Mouse (Mus musculus) layer of hippocampus, adult 18-20 months (tissue): ENCODE measurements around the gene Olfr1186. TPM values are rescaled to one million over a fixed set of nuclear protein-coding genes. Genes with fewer than 3 reads are reported as not detected.
"Not testable (repeated sequence)": the region's sequence is repeated elsewhere in the genome, so short reads cannot be mapped to it uniquely, and the experiment has no call there.

ENCODE experiments used
- DNase-seq, 2 experiments: peaks; one replicate each; pipeline ENCODE4 v3.0.0; 2022; ENCODE audit warnings: low spot score in 2 of 2
- long read RNA-seq: library from polyadenylated mRNA; stranded (forward); transcript quantifications from one replicate; pipeline ENCODE4 v2.0.0, GENCODE M21; 2021
- total RNA-seq, 2 experiments: library from RNA; stranded (reverse); gene quantifications; 2 replicates each; pipeline ENCODE4 v1.2.3; 2021

Olfr1186 gene
- not detected for total RNA-seq
- long read RNA-seq = 0 reads

DNA sequence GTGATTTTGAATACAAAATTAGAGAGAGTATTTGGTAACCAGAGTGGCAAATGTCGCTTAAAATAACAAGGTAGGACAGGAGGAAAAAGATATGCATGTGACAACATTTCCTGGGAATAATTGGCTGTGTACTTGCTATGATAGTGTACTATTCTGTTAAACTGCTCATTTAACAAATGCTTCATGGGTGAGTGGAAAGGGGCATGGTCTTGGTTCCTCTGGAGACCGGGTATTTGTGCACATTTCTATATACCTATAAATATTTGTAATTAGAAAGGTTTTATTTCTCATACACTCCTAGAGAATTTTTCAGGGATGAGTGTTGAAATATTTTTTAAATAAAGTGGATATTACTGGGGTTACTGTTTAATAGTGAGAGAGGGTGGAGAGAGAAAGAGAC, at the start of gene Olfr1186:
Gene Olfr1186 (plus strand): TSS at position 301 of the 400 bp plus-strand sequence.
- DNase-seq = no peak

DNA sequence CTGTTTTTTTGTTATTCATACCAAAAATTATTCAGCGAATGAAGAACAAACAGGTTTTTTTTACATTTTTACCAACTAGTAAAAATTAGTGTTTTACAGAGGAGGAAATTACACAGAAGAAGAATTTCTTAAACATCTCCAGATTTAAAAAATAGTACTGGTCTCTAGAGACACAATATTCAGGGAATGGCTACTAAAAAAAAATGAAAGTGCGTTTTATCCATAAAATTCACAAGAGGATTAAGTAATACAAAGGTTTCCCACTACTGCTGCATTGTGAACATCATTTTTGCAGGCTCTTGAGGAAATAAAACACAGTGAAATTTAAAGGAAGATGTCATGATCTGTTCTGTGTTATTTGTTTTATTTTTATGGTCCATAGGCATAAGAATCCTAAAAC, 35.1 kb upstream of the Olfr1186 start, which contains the start of gene Olfr1184:
Gene Olfr1184 (plus strand): TSS at position 301 of the 400 bp plus-strand sequence.
- no peak for DNase-seq

DNA sequence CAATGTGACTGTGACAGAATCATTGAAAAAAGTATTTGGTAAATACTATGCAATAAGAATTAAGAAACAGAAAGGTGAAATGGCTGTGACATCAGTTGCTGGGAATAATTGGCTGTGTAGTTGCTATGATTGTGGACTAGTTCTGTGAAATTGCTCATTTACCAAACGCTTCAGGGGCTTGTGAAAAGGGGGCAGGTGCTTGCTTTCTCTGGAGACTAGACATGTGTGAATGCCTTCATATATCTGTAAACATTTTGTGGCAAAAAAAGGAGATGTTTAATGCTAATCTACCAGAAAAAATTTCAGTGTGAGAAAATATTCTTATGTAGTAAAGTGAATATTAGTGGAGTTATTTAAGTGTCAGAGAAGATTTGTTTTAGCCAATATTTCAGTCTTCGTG, 25.3 kb upstream of the Olfr1186 start, which contains the start of gene Olfr1185-ps1:
Gene Olfr1185-ps1 (plus strand): TSS at position 301 of the 400 bp plus-strand sequence.
- no peak for DNase-seq

DNA sequence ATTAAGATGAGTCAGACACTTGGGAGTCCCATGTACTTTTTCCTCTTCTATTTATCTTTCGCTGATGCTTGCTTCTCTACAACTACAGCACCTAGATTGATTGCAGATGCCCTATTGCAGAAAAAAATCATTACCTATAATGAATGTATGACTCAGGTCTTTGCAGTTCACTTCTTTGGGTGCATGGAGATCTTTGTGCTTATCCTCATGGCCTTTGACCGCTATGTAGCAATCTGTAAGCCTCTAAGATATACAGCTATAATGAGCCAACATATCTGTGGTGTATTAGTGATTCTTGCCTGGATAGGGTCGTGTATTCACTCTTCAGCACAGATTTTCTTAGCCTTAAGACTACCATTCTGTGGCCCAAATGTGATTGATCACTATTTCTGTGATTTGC, 7.4 kb downstream of the Olfr1186 start:
- DNase-seq = no peak

DNA sequence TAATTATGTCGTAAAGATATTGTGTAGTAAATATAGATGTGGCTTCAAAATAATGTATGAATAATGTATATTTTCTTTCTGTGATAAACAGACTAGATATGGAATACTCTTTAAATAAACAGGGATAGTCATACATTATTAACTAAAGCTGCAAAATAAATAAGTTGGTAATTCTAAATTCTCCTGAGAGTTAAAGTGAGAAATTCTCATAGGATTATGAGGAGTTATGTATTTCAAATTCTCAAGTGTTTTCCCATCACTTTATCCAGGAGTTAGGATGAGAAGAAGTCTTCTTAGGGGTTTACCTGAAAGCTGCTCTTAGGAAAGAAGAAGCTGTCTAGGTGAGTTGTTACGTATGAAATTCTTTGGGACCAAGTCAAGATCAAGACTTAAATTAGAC, 38.3 kb downstream of the Olfr1186 start, which contains the start of gene Olfr1188:
Gene Olfr1188 (plus strand): TSS at position 301 of the 400 bp plus-strand sequence.
- no peak for DNase-seq

DNA sequence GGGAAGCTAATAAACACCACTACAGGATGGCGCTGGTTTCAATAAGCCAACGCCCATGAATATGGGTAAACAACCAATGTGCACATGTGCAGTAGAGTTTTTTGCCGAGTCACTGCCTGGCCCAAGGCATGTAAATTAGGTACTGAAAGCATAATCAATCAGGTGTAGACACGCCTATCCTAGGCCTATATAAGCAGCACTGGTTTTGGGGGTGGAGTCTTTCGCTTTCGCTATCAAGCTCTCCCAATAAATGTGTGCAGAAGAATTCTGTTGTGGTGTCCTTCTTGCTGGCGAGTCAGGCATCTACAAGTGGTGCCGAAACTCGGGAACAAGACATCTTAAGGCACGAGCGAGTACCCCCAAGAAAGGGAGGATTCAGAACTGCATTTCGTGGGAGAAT, 54.3 kb downstream of the Olfr1186 start:
- DNase-seq = not testable (repeated sequence)

Other genes with a start within 250 kb of the Olfr1186 start
- not detected for gene Olfr1173, start 238.7 kb upstream of the Olfr1186 start, total RNA-seq
- gene Olfr1174-ps, start 203.4 kb upstream of the Olfr1186 start, total RNA-seq = not detected
- not detected for gene Olfr1175-ps, start 191.3 kb upstream of the Olfr1186 start, total RNA-seq
- gene Olfr1176, start 181.8 kb upstream of the Olfr1186 start, total RNA-seq = not detected
- not detected for gene Olfr1177-ps, start 172.1 kb upstream of the Olfr1186 start, total RNA-seq
- not detected for gene Olfr1178, start 131.5 kb upstream of the Olfr1186 start, total RNA-seq
- gene Olfr1179, start 112.1 kb upstream of the Olfr1186 start, total RNA-seq = not detected
- gene Olfr1180, start 99.4 kb upstream of the Olfr1186 start, total RNA-seq = not detected
- not detected for gene Olfr1181, start 92.4 kb upstream of the Olfr1186 start, total RNA-seq
- gene Gm13757, start 69.4 kb upstream of the Olfr1186 start, total RNA-seq = not detected
- gene Olfr1183, start 63.7 kb upstream of the Olfr1186 start, total RNA-seq = not detected
- gene Olfr1184, start 35.0 kb upstream of the Olfr1186 start, total RNA-seq = not detected
- gene Olfr1185-ps1, start 25.2 kb upstream of the Olfr1186 start, total RNA-seq = not detected
- gene Olfr1188, start 38.4 kb downstream of the Olfr1186 start, total RNA-seq = not detected
- gene Olfr1189, start 67.9 kb downstream of the Olfr1186 start, total RNA-seq = not detected
- not detected for gene Olfr1191-ps1, start 122.0 kb downstream of the Olfr1186 start, total RNA-seq
- not detected for gene Olfr1192-ps1, start 130.0 kb downstream of the Olfr1186 start, total RNA-seq
- not detected for gene Olfr1193, start 157.1 kb downstream of the Olfr1186 start, total RNA-seq
- not detected for gene Olfr1195, start 170.6 kb downstream of the Olfr1186 start, total RNA-seq
- not detected for gene Olfr1196, start 186.0 kb downstream of the Olfr1186 start, total RNA-seq
- gene Olfr1197, start 213.8 kb downstream of the Olfr1186 start, total RNA-seq = not detected
- not detected for gene Olfr1198, start 232.8 kb downstream of the Olfr1186 start, total RNA-seq
- gene Olfr1199, start 241.9 kb downstream of the Olfr1186 start, total RNA-seq = not detected